Mouse (Mus musculus) intestine, postnatal 0 days (tissue): ENCODE data around the gene Slc2a9. TPM values are rescaled to one million over a fixed set of nuclear protein-coding genes. Genes with fewer than 3 reads are reported as not detected.

ENCODE experiments used
- ATAC-seq: fragments of 200-750 bp; cut with Nextera tagmentation; 2 replicates; pipeline ENCODE4 v1.8.0; 2017; ENCODE audit warnings: mild to moderate bottlenecking, moderate TSS enrichment, moderate library complexity
- H3K27ac ChIP-seq: fragments of 300-500 bp; sonication (generic); 2 replicates; pipeline ENCODE4 v1.5.1; 2014; ENCODE audit warnings: mild to moderate bottlenecking, low read depth, low read length, moderate library complexity
- H3K27me3 ChIP-seq: fragments of 300-500 bp; sonication (generic); replicated peaks from 2 replicates; pipeline ENCODE4 v1.6.1; 2014; ENCODE audit warnings: low read length, mixed read lengths; ENCODE audit not compliant: control insufficient read depth, insufficient read depth
- H3K36me3 ChIP-seq: fragments of 300-500 bp; sonication (generic); 2 replicates; pipeline ENCODE4 v1.6.1; 2014; ENCODE audit warnings: mild to moderate bottlenecking, moderate library complexity; ENCODE audit not compliant: control insufficient read depth, insufficient read depth
- H3K4me1 ChIP-seq: fragments of 300-500 bp; sonication (generic); replicated peaks from 2 replicates; pipeline ENCODE4 v1.6.1; 2014; ENCODE audit warnings: antibody characterized with exemption, low read length, mixed read lengths; ENCODE audit not compliant: control insufficient read depth, insufficient read depth
- H3K4me2 ChIP-seq: fragments of 300-500 bp; sonication (generic); replicated peaks from 2 replicates; pipeline ENCODE4 v1.6.1; 2014; ENCODE audit warnings: low read depth, mild to moderate bottlenecking, moderate library complexity
- H3K4me3 ChIP-seq: fragments of 300-500 bp; sonication (generic); 2 replicates; pipeline ENCODE4 v1.5.1; 2014; ENCODE audit warnings: low read depth, low read length
- H3K9ac ChIP-seq: fragments of 300-500 bp; sonication (generic); 2 replicates; pipeline ENCODE4 v1.6.1; 2014; ENCODE audit warnings: mild to moderate bottlenecking, low read depth, low read length
- H3K9me3 ChIP-seq: fragments of 300-500 bp; sonication (generic); 2 replicates; pipeline ENCODE4 v1.6.1; 2016; ENCODE audit warnings: mixed run types; ENCODE audit not compliant: control insufficient read depth
- CTCF ChIP-seq: sonication (generic); IDR thresholded peaks from 2 replicates; pipeline ENCODE4 v1.5.1; 2016; ENCODE audit warnings: low read depth, mild to moderate bottlenecking, control low read depth, antibody characterized with exemption, moderate library complexity
- WGBS: fragments of 180-500 bp; shearing (Covaris S2); extraction: QIAGEN DNeasy Blood & Tissue Kit; methylation state at CpG from one replicate; pipeline ENCODE4 v1.1.7; 2014; 5-methylcytosine and 5-hydroxymethylcytosine counted together
- polyA plus RNA-seq: library from polyadenylated mRNA; unstranded; fragments of >200 nt; fragmentation: Nextera tagmentation; extraction: Ambion mirVana; gene quantifications from 2 replicates; pipeline ENCODE4 v1.2.1, GENCODE M21; 2015

Slc2a9 gene
- polyA plus RNA-seq, 1 experiment from 2014 or later: 2.4 TPM

DNA sequence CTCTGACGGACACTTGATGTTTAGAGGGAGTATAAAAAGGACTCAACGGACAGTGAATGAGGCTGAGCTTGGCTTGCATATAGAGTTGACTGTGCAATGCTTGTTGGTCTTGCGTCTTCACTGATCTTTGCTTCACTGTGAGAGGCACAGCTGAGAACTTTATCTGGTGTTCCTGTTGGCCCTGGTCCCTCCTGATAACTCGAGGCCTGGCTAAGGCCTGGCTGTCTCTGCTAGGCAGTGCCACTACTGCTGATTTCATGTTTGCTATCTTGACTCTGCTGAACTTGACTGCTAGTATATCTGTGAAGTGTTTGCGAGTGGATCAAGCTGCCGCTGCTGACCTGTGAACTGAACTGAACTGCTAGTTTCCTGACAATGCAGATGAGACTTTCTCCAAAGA, 77.4 kb downstream of the Slc2a9 start:
- TF ChIP-seq CTCF: no peak
- Histone ChIP-seq H3K27me3 (no peaks in the 10 kb centered on the region), H3K9ac (no peak overlapping the region), H3K9me3 (no peaks in the 10 kb centered on the region), H3K4me2 (no peak overlapping the region), H3K27ac (no peak overlapping the region), H3K36me3 (no peaks in the 10 kb centered on the region), H3K4me3 (no peak overlapping the region), H3K4me1 (no peaks in the 10 kb centered on the region)
- 64% methylated on average over 6 of the region's 6 CpGs for WGBS
- ATAC-seq: no peak

DNA sequence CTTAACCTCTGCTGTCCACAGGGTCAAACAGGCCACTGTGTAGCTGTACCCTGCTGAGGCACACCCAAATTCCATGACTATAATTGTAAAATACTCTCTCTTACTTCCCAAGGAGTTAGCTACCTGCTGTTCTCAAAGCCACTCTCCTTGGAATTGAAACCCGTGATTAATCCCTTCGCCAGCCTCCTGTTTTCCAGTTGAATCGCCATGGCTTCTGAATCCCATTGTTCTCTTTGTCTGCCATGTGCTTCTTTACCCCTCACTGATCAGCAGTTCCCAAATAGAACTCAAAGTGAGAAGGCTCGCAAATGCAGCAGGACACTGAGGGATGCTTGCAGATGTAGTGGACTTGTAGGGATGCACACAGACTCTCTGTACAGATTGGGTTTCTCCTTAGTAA, 80.5 kb downstream of the Slc2a9 start:
- no peak for TF ChIP-seq CTCF
- Histone ChIP-seq H3K4me2 (no peak overlapping the region), H3K9ac (no peak overlapping the region)

DNA sequence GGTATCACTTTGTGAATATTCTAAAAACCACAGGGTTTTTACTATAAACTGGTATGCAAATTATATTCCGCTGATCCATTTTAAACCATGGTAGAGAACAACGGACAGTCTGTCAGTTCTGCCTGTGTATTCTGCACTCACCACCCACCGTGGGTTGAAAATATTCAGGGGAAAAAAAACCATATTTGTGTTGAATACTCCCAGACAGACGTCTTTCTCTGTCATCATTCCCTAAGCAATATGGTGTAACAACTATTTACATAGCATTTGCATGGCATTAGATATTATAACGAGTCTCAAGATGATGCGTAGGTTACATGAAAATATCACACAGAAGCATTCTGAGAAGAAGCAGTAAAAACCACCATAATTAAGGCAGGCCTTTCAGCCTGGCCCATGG, 84.1 kb downstream of the Slc2a9 start:
- Histone ChIP-seq H3K4me3 (no peak overlapping the region), H3K27me3 (no peaks in the 10 kb centered on the region), H3K9me3 (0 out of 2 replicates have a peak, but pooled peaks cover 6% of the 10 kb centered on the region), H3K4me1 (no peaks in the 10 kb centered on the region), H3K36me3 (no peaks in the 10 kb centered on the region), H3K4me2 (no peak overlapping the region), H3K27ac (no peak overlapping the region), H3K9ac (no peak overlapping the region)
- 91% methylated on average over 6 of the region's 6 CpGs for WGBS
- TF ChIP-seq CTCF: no peak
- ATAC-seq: no peak

More for the DNA sequence above, 80.5 kb downstream of the Slc2a9 start:
- ATAC-seq: no peak
- no peaks in the 10 kb centered on the region for H3K36me3 ChIP-seq
- no peaks in the 10 kb centered on the region for H3K9me3 ChIP-seq
- 54% methylated on average over 4 of the region's 4 CpGs for WGBS
- no peaks in the 10 kb centered on the region for H3K4me1 ChIP-seq
- H3K27me3 ChIP-seq: no peaks in the 10 kb centered on the region
- H3K27ac ChIP-seq: no peak overlapping the region
- no peak overlapping the region for H3K4me3 ChIP-seq

DNA sequence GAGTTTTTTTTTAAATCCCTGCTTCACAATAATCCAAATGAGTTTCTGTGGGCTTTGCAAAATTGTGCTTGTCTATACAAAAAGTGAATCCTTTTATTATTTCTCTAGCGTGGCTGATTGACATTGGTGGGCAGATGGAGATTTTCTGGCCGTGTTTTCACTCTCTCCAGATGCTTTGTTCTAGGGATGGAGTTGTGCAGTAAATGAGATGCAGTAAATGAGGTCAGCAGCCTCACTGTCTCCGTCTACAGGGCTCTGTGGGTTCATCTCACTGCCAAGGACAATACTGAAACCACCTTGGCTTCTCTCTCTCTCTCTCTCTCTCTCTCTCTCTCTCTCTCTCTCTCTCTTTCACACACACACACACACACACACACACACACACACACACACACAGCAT, 99.3 kb downstream of the Slc2a9 start:
- H3K4me2 ChIP-seq: no peak overlapping the region
- no peak for TF ChIP-seq CTCF
- H3K36me3 ChIP-seq: no peaks in the 10 kb centered on the region
- no peak overlapping the region for H3K27ac ChIP-seq
- no peaks in the 10 kb centered on the region for H3K9me3 ChIP-seq
- ATAC-seq: no peak
- H3K4me3 ChIP-seq: no peak overlapping the region
- H3K9ac ChIP-seq: no peak overlapping the region
- no peaks in the 10 kb centered on the region for H3K27me3 ChIP-seq
- H3K4me1 ChIP-seq: no peaks in the 10 kb centered on the region
- WGBS: 67% methylated on average over 3 of the region's 3 CpGs

DNA sequence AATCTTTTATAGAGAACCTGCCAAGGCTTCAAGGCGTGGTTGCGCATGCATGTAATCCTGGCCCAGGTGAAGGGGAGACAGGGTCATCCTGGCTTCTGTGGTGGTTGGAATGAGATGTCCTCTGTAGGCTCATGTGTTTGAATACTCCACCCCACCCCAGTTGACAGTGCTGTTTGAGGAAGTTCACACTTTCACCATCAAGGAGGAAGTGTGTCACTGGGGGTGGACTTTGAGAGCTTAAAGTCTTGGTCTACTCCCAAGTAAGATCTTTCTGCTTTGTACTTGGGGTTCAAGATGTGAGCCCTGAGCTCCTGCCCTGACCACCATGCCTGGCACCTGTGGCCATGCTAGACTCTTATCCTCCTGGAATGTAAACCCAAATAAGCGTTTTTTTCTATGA, 100.7 kb downstream of the Slc2a9 start:
- Histone ChIP-seq H3K36me3 (no peaks in the 10 kb centered on the region), H3K4me1 (no peaks in the 10 kb centered on the region), H3K4me2 (no peak overlapping the region), H3K9ac (no peak overlapping the region), H3K27me3 (no peaks in the 10 kb centered on the region), H3K27ac (no peak overlapping the region), H3K4me3 (no peak overlapping the region), H3K9me3 (no peaks in the 10 kb centered on the region)
- ATAC-seq: no peak
- no peak for TF ChIP-seq CTCF
- WGBS: 90% methylated on average over 3 of the region's 3 CpGs

DNA sequence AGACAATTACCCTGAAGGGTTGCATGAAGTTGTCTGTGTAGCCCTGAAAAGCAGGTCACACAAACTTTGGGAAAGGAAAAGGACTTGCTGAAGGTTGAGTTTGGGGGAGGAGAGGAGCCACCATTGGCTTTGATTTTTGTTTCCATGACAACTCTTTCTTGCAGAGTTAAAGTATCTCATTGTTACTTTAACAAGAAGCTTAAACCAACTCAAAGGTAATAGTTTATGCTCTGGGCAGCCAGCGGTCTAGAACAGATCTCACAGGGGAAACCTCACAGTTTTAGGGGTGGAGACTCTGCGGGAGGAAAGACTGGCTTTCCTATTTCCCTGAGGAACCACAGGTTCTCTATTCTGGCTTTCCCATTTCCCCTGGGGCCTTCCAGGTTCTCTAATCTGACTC, 114.1 kb downstream of the Slc2a9 start:
- Histone ChIP-seq H3K4me2 (no peak overlapping the region), H3K4me1 (no peaks in the 10 kb centered on the region), H3K27ac (no peak overlapping the region), H3K9ac (no peak overlapping the region), H3K9me3 (no peaks in the 10 kb centered on the region), H3K36me3 (no peaks in the 10 kb centered on the region), H3K27me3 (no peaks in the 10 kb centered on the region), H3K4me3 (no peak overlapping the region)
- no peak for TF ChIP-seq CTCF
- no peak for ATAC-seq
- WGBS: 44% methylated on average over 2 of the region's 2 CpGs

DNA sequence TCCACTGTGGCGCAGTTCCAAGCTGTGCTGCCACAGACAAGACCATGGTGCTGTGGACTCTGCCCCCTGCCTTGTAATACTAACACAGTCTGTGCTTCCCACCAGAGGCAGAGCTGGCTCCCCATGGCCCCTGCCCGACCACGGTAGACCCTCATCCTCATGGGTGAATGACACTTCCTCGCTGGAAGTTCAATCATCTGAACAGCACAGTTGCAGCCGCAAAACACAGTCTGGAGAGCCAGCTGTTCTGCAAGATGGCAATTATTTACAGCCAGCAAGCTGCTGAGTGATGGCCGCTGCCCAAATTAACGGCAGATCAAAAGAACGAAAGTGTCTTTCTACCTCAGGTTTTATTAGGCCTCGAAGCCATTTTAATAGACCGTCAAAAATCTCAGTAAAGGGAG, 114.5 kb downstream of the Slc2a9 start:
- no peak for TF ChIP-seq CTCF
- Histone ChIP-seq H3K4me3 (no peak overlapping the region), H3K36me3 (no peaks in the 10 kb centered on the region), H3K9ac (no peak overlapping the region), H3K27ac (no peak overlapping the region), H3K27me3 (no peaks in the 10 kb centered on the region), H3K9me3 (no peaks in the 10 kb centered on the region), H3K4me1 (no peaks in the 10 kb centered on the region), H3K4me2 (no peak overlapping the region)
- WGBS: 40% methylated on average over 10 of the region's 10 CpGs
- no peak for ATAC-seq
